Mouse (Mus musculus): ENCODE results near the gene Pemt.

GRCm38 (mm10) chr11:59991365-59991764 lies 54.9 kb downstream of the Pemt start:
- TF ChIP-seq POLR2A (IDR thresholded peaks at IDR 0.05; ENCODE audit: borderline replicate concordance, insufficient read depth, low read length) (no peak), CTCF (IDR thresholded peaks at IDR 0.05; ENCODE audit: borderline replicate concordance, insufficient read depth, low read depth, low read length) (no peak)
